Mouse (Mus musculus): ENCODE measurements around the gene Ccdc134. TPM values are rescaled to one million over a fixed set of nuclear protein-coding genes. Genes with fewer than 3 reads are reported as not detected.

Ccdc134 gene
- total RNA-seq, 2 experiments from 2014 or later, result 11.1 to 12.6 TPM

Other genes starting within 250 kb of the Ccdc134 start
- gene Polr3h, start 201.7 kb upstream of the Ccdc134 start, total RNA-seq (2021), result 10 to 100 TPM; 50.9 to 52.1 TPM
- 10 to 100 TPM; 80.7 to 90.7 TPM for gene Csdc2, start 191.2 kb upstream of the Ccdc134 start, total RNA-seq (2021)
- 100 to 1,000 TPM; 201 TPM for gene Pmm1, start 167.0 kb upstream of the Ccdc134 start, total RNA-seq (2021)
- gene 1700029P11Rik, start 147.4 kb upstream of the Ccdc134 start, total RNA-seq (2021), result not detected
- gene Xrcc6, start 140.1 kb upstream of the Ccdc134 start, total RNA-seq (2021), result 10 to 100 TPM; 19.9 to 22.2 TPM
- 10 to 100 TPM; 83.4 to 85.2 TPM for gene Desi1, start 94.1 kb upstream of the Ccdc134 start, total RNA-seq (2021)
- 100 to 1,000 TPM; 117 to 125 TPM for gene Snu13, start 80.3 kb upstream of the Ccdc134 start, total RNA-seq (2021)
- not detected for gene 4930407I10Rik, start 68.8 kb upstream of the Ccdc134 start, total RNA-seq (2021)
- gene Mei1, start 57.9 kb upstream of the Ccdc134 start, total RNA-seq (2021), result 1 to 10 TPM; 3.7 to 4.0 TPM
- gene Srebf2, start 19.3 kb downstream of the Ccdc134 start, total RNA-seq (2021), result 100 to 1,000 TPM; 213 to 223 TPM
- gene Shisa8, start 84.9 kb downstream of the Ccdc134 start, total RNA-seq (2021), result 1 to 10 TPM; 2.6 to 3.0 TPM
- gene Tnfrsf13c, start 96.4 kb downstream of the Ccdc134 start, total RNA-seq (2021), result under 1 TPM; 0.26 to 0.49 TPM
- 1 to 10 TPM; 4.0 to 4.4 TPM for gene Cenpm, start 116.8 kb downstream of the Ccdc134 start, total RNA-seq (2021)
- 100 to 1,000 TPM in 1 of 2 experiments, 10 to 100 TPM in 1; 93.7 to 101 TPM for gene 1500009C09Rik, start 124.5 kb downstream of the Ccdc134 start, total RNA-seq (2021)
- 100 to 1,000 TPM; 494 to 520 TPM for gene Sept3, start 147.0 kb downstream of the Ccdc134 start, total RNA-seq (2021)
- not detected for gene Wbp2nl, start 171.0 kb downstream of the Ccdc134 start, total RNA-seq (2021)
- gene Naga, start 211.0 kb downstream of the Ccdc134 start, total RNA-seq (2021), result 10 to 100 TPM; 29.1 to 30.2 TPM
- gene Pheta2, start 211.0 kb downstream of the Ccdc134 start, total RNA-seq (2021), result under 1 TPM; 0.23 to 0.35 TPM
- 100 to 1,000 TPM; 140 to 146 TPM for gene Smdt1, start 211.0 kb downstream of the Ccdc134 start, total RNA-seq (2021)
- gene Ndufa6, start 226.4 kb downstream of the Ccdc134 start, total RNA-seq (2021), result 100 to 1,000 TPM; 195 to 198 TPM